Mouse (Mus musculus): ENCODE measurements at regions not wholly inside any gene's neighbourhood (a gene's known extent, or its start where the extent isn't known, plus 50 kb on each side); places are given as distances from the start of the nearest gene placed in this dataset.

DNA sequence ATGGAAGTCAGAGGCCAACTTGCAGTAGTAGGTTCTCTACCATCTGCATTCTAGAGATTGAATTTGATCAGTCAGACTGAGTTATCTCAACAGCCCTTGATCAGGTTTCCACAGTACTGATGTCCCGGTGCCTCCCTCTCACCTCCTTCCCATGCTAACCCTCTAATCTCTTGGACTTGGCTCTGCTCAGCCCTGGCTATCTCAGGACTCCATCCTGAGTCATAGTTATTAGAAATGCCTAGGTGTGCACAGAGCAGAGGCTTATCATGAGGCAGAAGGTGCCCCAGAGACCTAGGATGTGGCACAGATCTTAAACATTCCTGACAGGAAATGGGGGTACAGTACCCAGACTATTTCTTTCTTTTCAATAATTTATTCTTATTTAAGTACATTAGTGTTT lies 87.3 kb downstream of the Snrpe start:
- no peak overlapping the region for H3K27ac ChIP-seq (ENCODE audit: low read length)
- H3K9ac ChIP-seq (ENCODE audit: low read depth, low read length): no peak overlapping the region
- H3K4me2 ChIP-seq (ENCODE audit: low read depth, low read length): no peak overlapping the region
- no peaks in the 10 kb centered on the region for H3K9me3 ChIP-seq (ENCODE audit: control insufficient read depth, low read length)
- no peaks in the 10 kb centered on the region for H3K27me3 ChIP-seq (replicated peaks; ENCODE audit: control insufficient read depth, insufficient read depth, low read length)
- 0 out of 2 replicates have a peak, but pooled peaks have one; percentile 62 for ATAC-seq
- no peaks in the 10 kb centered on the region for H3K4me1 ChIP-seq (ENCODE audit: control insufficient read depth, insufficient read depth, low read length)
- 79% methylated on average over 1 of the region's 1 CpGs for WGBS
- no peak overlapping the region for H3K4me3 ChIP-seq (ENCODE audit: low read length)
- H3K36me3 ChIP-seq (ENCODE audit: control insufficient read depth, insufficient read depth, low read length): no peaks in the 10 kb centered on the region

GRCm38 (mm10) chr1:133520652-133521051 lies 89.4 kb downstream of the Snrpe start:
- Histone ChIP-seq H3K9ac (ENCODE audit: low read depth, low read length) (no peak overlapping the region), H3K9me3 (ENCODE audit: control insufficient read depth, low read length) (no peaks in the 10 kb centered on the region), H3K4me3 (ENCODE audit: low read length) (no peak overlapping the region), H3K27ac (ENCODE audit: low read length) (no peak overlapping the region), H3K36me3 (ENCODE audit: control insufficient read depth, insufficient read depth, low read length) (no peaks in the 10 kb centered on the region), H3K27me3 (replicated peaks; ENCODE audit: control insufficient read depth, insufficient read depth, low read length) (no peaks in the 10 kb centered on the region), H3K4me1 (ENCODE audit: control insufficient read depth, insufficient read depth, low read length) (no peaks in the 10 kb centered on the region), H3K4me2 (ENCODE audit: low read depth, low read length) (no peak overlapping the region)
- WGBS: 62% methylated on average over 8 of the region's 8 CpGs
- ATAC-seq: no peak

DNA sequence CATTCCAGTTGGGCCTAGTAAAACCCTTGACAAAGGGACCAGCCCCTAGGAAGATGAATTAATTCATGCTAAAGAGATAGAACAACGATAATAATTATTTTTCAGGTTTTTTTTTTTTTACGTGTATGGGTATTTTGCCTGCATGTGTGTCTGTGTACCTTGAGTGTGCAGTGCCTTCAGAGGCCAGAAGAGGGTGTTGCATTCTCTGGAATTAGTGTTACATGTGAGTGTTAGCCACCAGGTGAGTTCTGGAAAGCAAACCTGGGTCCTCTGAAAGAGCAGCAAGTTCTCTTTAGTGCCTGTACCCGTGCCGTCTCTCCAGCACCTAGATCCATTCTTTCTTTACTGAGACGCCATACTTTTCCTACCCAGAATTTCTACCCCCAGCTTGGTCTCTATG lies 92.8 kb upstream of the Sox13 start:
- ATAC-seq: no peak
- H3K27ac ChIP-seq (ENCODE audit: low read length): no peak overlapping the region
- H3K4me3 ChIP-seq (ENCODE audit: low read length): no peak overlapping the region
- H3K4me2 ChIP-seq (ENCODE audit: low read depth, low read length): no peak overlapping the region
- H3K9me3 ChIP-seq (ENCODE audit: control insufficient read depth, low read length): no peaks in the 10 kb centered on the region
- 96% methylated on average over 5 of the region's 5 CpGs for WGBS
- H3K36me3 ChIP-seq (ENCODE audit: control insufficient read depth, insufficient read depth, low read length): no peaks in the 10 kb centered on the region
- H3K4me1 ChIP-seq (ENCODE audit: control insufficient read depth, insufficient read depth, low read length): 0 out of 2 replicates have a peak, but pooled peaks cover 3% of the 10 kb centered on the region
- no peaks in the 10 kb centered on the region for H3K27me3 ChIP-seq (replicated peaks; ENCODE audit: control insufficient read depth, insufficient read depth, low read length)
- H3K9ac ChIP-seq (ENCODE audit: low read depth, low read length): no peak overlapping the region

GRCm38 (mm10) chr1:133504116-133504515 lies 79.9 kb upstream of the Sox13 start:
- Histone ChIP-seq H3K36me3 (ENCODE audit: control insufficient read depth, insufficient read depth, low read length) (no peaks in the 10 kb centered on the region), H3K27ac (ENCODE audit: low read length) (no peak overlapping the region), H3K4me1 (ENCODE audit: control insufficient read depth, insufficient read depth, low read length) (no peaks in the 10 kb centered on the region), H3K4me2 (ENCODE audit: low read depth, low read length) (no peak overlapping the region), H3K9me3 (ENCODE audit: control insufficient read depth, low read length) (no peaks in the 10 kb centered on the region), H3K27me3 (replicated peaks; ENCODE audit: control insufficient read depth, insufficient read depth, low read length) (no peaks in the 10 kb centered on the region), H3K4me3 (ENCODE audit: low read length) (no peak overlapping the region), H3K9ac (ENCODE audit: low read depth, low read length) (no peak overlapping the region)
- ATAC-seq: no peak
- WGBS: 61% methylated on average over 3 of the region's 3 CpGs

DNA sequence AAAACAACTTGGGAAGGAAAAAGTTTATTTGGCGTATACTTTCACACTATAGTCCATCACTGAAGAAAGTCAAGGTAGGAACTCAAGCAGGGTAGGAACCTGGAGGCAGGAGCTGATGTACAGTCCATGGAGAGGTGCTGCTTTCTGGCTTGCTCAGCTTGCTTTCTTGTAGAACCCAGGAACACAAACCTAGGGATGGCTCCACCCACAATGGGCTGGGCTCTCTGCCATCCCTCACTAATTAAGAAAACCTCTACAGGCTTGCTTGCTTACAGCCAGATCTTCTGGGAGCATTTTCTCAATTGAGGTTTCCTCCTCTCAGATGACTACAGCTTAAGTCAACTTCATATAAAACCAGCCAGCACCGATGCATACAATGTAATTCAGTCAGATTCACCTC lies 79.2 kb upstream of the Sox13 start:
- Histone ChIP-seq H3K9me3 (ENCODE audit: control insufficient read depth, low read length) (no peaks in the 10 kb centered on the region), H3K9ac (ENCODE audit: low read depth, low read length) (no peak overlapping the region), H3K4me2 (ENCODE audit: low read depth, low read length) (no peak overlapping the region), H3K4me1 (ENCODE audit: control insufficient read depth, insufficient read depth, low read length) (no peaks in the 10 kb centered on the region), H3K27ac (ENCODE audit: low read length) (no peak overlapping the region), H3K27me3 (replicated peaks; ENCODE audit: control insufficient read depth, insufficient read depth, low read length) (no peaks in the 10 kb centered on the region), H3K4me3 (ENCODE audit: low read length) (no peak overlapping the region), H3K36me3 (ENCODE audit: control insufficient read depth, insufficient read depth, low read length) (no peaks in the 10 kb centered on the region)
- ATAC-seq: no peak
- 85% methylated on average over 2 of the region's 2 CpGs for WGBS

GRCm38 (mm10) chr1:133501016-133501415 lies 76.8 kb upstream of the Sox13 start:
- H3K27me3 ChIP-seq (replicated peaks; ENCODE audit: control insufficient read depth, insufficient read depth, low read length): no peaks in the 10 kb centered on the region
- H3K4me1 ChIP-seq (ENCODE audit: control insufficient read depth, insufficient read depth, low read length): no peaks in the 10 kb centered on the region
- no peaks in the 10 kb centered on the region for H3K36me3 ChIP-seq (ENCODE audit: control insufficient read depth, insufficient read depth, low read length)
- H3K9me3 ChIP-seq (ENCODE audit: control insufficient read depth, low read length): no peaks in the 10 kb centered on the region
- no peak overlapping the region for H3K4me3 ChIP-seq (ENCODE audit: low read length)
- no peak overlapping the region for H3K9ac ChIP-seq (ENCODE audit: low read depth, low read length)
- no peak for ATAC-seq
- 72% methylated on average over 13 of the region's 13 CpGs for WGBS
- no peak overlapping the region for H3K27ac ChIP-seq (ENCODE audit: low read length)
- no peak overlapping the region for H3K4me2 ChIP-seq (ENCODE audit: low read depth, low read length)

DNA sequence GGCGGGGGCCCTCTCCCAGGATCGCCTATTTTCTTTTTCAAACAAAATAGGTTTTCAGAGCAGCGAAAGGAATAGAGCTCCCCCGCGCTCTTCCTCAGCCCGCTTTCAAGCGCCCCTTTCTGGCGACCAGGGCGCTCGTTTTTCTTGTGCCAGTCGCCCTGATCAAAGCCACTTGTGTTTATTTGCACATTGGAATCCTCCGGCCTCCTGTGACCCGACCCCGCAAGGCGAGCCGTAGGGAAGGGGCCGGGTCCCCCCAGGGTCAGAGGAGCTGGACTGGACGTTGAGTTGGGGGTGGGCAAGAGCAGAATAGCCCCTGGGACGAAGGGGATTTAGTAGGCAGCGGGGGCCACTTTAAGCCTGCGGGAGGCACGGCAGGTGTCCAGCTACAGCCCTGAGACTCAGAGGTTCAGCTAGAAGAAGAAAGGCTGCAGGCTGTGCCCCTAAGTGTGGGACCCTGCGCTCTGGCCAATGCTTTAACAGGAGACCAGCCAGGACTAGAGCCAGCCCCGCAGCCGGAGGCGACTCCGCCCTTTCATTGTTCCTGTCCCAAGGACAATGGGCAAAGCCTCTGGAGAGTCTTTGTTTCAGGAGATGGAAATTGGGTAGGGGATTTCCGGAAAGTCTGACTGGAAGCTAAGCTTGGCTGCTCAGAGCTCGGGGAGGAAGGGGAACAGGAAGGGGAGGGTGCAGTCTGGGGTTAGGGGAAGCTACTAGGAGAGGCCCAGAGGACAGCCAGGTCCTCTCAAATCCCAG lies 69.0 kb upstream of the Sox13 start:
- Histone ChIP-seq H3K36me3 (ENCODE audit: control insufficient read depth, insufficient read depth, low read length) (no peaks in the 10 kb centered on the region), H3K9ac (ENCODE audit: low read depth, low read length) (peak overlapping the region; percentile 62), H3K27ac (ENCODE audit: low read length) (peak overlapping the region; percentile 50), H3K27me3 (replicated peaks; ENCODE audit: control insufficient read depth, insufficient read depth, low read length) (no peaks in the 10 kb centered on the region), H3K4me2 (ENCODE audit: low read depth, low read length) (peak overlapping the region; percentile 74), H3K4me1 (ENCODE audit: control insufficient read depth, insufficient read depth, low read length) (peaks cover 9% of the 10 kb centered on the region), H3K9me3 (ENCODE audit: control insufficient read depth, low read length) (no peaks in the 10 kb centered on the region), H3K4me3 (ENCODE audit: low read length) (peak overlapping the region; percentile 34)
- WGBS: 4% methylated on average over 29 of the region's 29 CpGs
- ATAC-seq: peak; percentile 60

DNA sequence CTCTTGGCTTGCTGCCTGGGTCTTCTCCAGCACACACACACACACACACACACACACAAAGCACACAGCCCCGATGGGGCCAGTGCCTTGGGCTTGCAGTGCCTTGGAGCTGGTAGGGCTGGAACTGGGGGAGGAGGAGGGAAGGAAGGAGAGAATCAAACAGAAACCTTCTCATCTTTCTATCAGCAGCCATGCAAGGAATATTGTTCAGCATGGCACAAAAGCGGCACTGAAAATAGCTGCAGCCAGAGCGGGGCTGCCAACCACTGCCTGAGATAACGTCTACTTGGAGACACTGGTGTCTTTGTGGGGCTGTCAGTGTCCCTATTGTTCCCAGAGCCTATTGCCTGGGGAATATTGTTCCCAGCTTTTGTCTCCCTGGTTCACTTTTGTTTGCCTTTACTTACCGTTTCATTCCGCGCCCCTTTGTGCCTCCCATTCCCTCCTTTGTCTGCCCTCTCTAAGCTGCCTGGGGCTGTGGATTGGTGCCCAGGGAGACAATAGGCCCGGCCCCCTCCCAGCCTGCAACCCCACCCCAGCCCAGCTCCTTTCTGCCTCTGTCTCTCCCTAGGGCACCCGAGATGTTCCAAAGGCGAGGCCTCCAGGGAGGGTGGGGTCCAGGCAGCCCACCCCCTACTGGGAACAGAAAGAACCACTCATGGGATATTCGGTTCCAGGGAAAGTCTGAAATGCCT lies 68.3 kb upstream of the Sox13 start:
- Histone ChIP-seq H3K27me3 (replicated peaks; ENCODE audit: control insufficient read depth, insufficient read depth, low read length) (no peaks in the 10 kb centered on the region), H3K36me3 (ENCODE audit: control insufficient read depth, insufficient read depth, low read length) (no peaks in the 10 kb centered on the region), H3K9me3 (ENCODE audit: control insufficient read depth, low read length) (no peaks in the 10 kb centered on the region), H3K4me1 (ENCODE audit: control insufficient read depth, insufficient read depth, low read length) (peaks cover 9% of the 10 kb centered on the region), H3K9ac (ENCODE audit: low read depth, low read length) (peak overlapping the region; percentile 62), H3K4me2 (ENCODE audit: low read depth, low read length) (peak overlapping the region; percentile 74), H3K27ac (ENCODE audit: low read length) (peak overlapping the region; percentile 50), H3K4me3 (ENCODE audit: low read length) (peak overlapping the region; percentile 34)
- peak; percentile 51 for ATAC-seq
- WGBS: 17% methylated on average over 11 of the region's 11 CpGs

DNA sequence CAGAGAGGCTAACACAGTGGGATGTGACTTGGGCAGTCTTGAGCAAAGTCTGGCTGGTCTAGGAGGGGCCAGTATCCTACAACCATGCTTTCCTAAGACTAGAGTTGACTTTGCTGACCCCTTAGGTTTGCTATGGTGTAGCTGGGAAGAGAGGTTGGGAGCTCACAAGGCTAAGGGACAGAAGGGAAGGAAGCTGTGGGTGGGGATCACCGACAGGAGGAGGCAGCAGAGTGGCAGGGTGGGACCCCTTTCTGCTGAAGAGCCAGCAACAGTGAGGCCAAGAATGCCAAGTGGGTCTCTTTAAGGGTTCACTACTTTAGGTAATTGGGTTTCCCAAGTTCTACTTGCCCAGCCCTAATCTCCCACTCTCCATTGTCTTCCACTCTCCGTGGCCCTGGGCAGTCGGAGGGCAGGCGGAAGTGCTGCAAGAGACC lies 67.7 kb upstream of the Sox13 start:
- Histone ChIP-seq H3K27ac (ENCODE audit: low read length) (peak overlapping the region; percentile 50), H3K27me3 (replicated peaks; ENCODE audit: control insufficient read depth, insufficient read depth, low read length) (no peaks in the 10 kb centered on the region), H3K4me2 (ENCODE audit: low read depth, low read length) (peak overlapping the region; percentile 74), H3K36me3 (ENCODE audit: control insufficient read depth, insufficient read depth, low read length) (no peaks in the 10 kb centered on the region), H3K9ac (ENCODE audit: low read depth, low read length) (peak overlapping the region; percentile 62; the same call in 1 of the 2 replicates), H3K9me3 (ENCODE audit: control insufficient read depth, low read length) (no peaks in the 10 kb centered on the region), H3K4me3 (ENCODE audit: low read length) (no peak overlapping the region), H3K4me1 (ENCODE audit: control insufficient read depth, insufficient read depth, low read length) (peaks cover 15% of the 10 kb centered on the region)
- ATAC-seq: no peak
- 47% methylated on average over 4 of the region's 4 CpGs for WGBS
